Mouse (Mus musculus) cerebellum, adult 2 months (tissue): ENCODE measurements at regions not wholly inside any gene's neighbourhood (a gene's known extent, or its start where the extent isn't known, plus 50 kb on each side); places are given as distances from the start of the nearest gene placed in this dataset.
A peak's percentile ranks its signal among the peaks of the same experiment; 100 is the strongest.

Experiments used
- DNase-seq, 2 experiments: peaks; one replicate each; pipeline ENCODE4 v3.0.0; 2021
- H3K27ac ChIP-seq: fragments of 200-500 bp; 2 replicates; pipeline ENCODE4 v1.5.1; 2012; ENCODE audit warnings: low read length, control low read depth, inconsistent platforms; ENCODE audit not compliant: insufficient read depth
- H3K27me3 ChIP-seq: fragments of 200-500 bp; 2 replicates; pipeline ENCODE4 v1.6.1; 2012; ENCODE audit warnings: inconsistent platforms, mild to moderate bottlenecking, low read length, moderate library complexity; ENCODE audit not compliant: control insufficient read depth, insufficient read depth
- H3K4me1 ChIP-seq: fragments of 200-500 bp; 2 replicates; pipeline ENCODE4 v1.6.1; 2011; ENCODE audit warnings: low read length; ENCODE audit not compliant: control insufficient read depth, insufficient read depth
- H3K4me3 ChIP-seq: fragments of 200-500 bp; replicated peaks from 2 replicates; pipeline ENCODE3; 2011; ENCODE audit warnings: mild to moderate bottlenecking, low read depth, low read length, control low read depth; ENCODE audit not compliant: insufficient read depth
- CTCF ChIP-seq: fragments of 200-500 bp; IDR thresholded peaks from 2 replicates; pipeline ENCODE4 v1.5.1; 2011; ENCODE audit warnings: low read depth, mild to moderate bottlenecking, control low read depth, low read length, moderate library complexity, borderline replicate concordance; ENCODE audit not compliant: insufficient read depth
- POLR2A ChIP-seq: fragments of 200-500 bp; IDR thresholded peaks from 2 replicates; pipeline ENCODE4 v1.6.1; 2011; ENCODE audit warnings: low read length, control low read depth, borderline replicate concordance; ENCODE audit not compliant: insufficient read depth
- WGBS: fragments of 180-500 bp; shearing (Covaris S2); methylation state at CpG from one replicate; pipeline ENCODE4 v1.1.7; 2018; 5-methylcytosine and 5-hydroxymethylcytosine counted together

DNA sequence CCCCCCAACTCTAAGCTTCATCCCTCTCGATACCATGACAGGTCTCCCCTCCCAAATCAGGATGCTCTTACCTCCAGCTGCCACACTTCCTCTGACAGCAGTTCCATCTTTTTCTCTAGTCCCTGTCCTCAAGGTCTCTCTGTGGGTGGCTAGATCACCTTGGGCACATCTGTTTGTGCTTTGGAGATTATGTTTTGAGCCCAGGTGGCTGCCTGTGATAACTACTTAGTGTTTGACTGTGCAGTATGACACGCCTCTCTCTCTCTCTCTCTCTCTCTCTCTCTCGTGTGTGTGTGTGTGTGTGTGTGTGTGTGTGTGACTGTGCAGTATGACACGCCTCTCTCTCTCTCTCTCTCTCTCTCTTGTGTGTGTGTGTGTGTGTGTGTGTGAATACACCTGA is 82.3 kb downstream of the Hif1an start:
- WGBS, result 45% methylated on average over 3 of the region's 4 CpGs
- H3K27ac ChIP-seq, result no peak overlapping the region
- TF ChIP-seq POLR2A, result no peak
- no peak for TF ChIP-seq CTCF

DNA sequence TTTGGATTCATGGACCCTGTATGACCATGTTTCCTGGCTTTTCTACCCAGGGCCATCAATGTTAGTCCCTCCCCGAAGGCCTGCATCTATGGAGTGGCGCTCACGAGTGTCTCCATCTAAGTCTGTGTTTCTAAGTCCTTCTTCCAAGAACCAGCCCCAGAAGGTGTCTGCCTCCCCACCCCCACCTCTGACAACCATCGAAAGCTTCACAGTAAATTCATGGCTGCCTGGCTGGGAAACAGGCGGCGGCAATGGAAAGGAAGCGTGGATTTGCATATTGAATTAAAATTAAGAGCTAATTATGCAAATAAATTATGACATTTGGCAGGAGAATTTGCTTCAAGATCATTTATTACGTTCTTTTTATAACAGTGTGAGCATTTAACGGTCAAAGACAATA is 83.9 kb downstream of the Hif1an start:
- DNase-seq, result no peak
- WGBS, result 54% methylated on average over 9 of the region's 9 CpGs
- H3K4me1 ChIP-seq, result no peaks in the 10 kb centered on the region
- no peak for TF ChIP-seq POLR2A
- H3K4me3 ChIP-seq, result no peak overlapping the region
- H3K27me3 ChIP-seq, result peaks cover 1% of the 10 kb centered on the region; the same call in 1 of the 2 replicates
- no peak overlapping the region for H3K27ac ChIP-seq

More for the DNA sequence above, 82.3 kb downstream of the Hif1an start:
- H3K4me1 ChIP-seq, result no peaks in the 10 kb centered on the region
- peaks cover 3% of the 10 kb centered on the region; the same call in 1 of the 2 replicates for H3K27me3 ChIP-seq
- no peak for DNase-seq
- H3K4me3 ChIP-seq, result no peak overlapping the region

DNA sequence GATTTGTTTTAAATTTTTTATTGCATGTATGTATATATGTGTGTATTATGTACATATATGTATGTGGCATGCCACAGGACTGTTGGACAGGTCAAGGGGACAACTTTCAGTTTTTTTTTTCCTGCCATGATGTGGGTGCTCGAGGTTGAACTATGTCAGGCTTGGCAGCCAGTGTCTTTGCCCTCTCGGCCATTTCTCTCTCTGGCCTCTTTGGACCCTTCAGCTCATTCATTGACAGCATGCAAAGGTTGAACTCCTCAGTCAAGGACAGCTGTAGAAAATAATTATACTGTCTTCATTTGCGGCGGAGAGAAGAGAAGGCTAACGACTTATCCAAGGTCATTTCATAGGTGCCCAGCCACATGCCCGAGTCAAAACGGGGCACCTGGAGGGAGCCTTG is 86.6 kb downstream of the Hif1an start:
- DNase-seq, result no peak

DNA sequence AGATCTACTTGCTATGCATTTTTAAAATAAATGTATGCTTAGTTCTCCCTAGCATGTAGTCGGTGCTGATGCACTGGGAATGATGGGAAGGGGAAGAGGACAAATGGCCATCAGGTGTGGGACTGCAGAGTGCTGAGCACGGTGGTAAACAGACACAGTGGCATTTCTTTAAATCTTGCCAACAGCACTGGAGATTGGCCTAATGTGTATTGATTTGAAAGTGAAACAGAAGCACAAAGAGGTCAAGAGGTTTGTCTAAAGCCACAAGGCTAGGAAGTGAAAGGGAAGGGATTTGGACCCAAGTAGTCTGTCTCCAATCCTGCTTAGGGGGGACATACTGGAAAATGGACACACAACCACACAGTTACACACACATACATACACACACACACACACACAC is 88.2 kb downstream of the Hif1an start:
- Histone ChIP-seq H3K27me3 (peaks cover 1% of the 10 kb centered on the region; the same call in 1 of the 2 replicates), H3K4me1 (no peaks in the 10 kb centered on the region), H3K27ac (no peak overlapping the region), H3K4me3 (no peak overlapping the region)
- DNase-seq, result no peak
- TF ChIP-seq POLR2A (no peak), CTCF (no peak)
- WGBS, result 34% methylated on average over 2 of the region's 2 CpGs

More for the DNA sequence above, 86.6 kb downstream of the Hif1an start:
- peaks cover 1% of the 10 kb centered on the region; the same call in 1 of the 2 replicates for H3K27me3 ChIP-seq
- H3K4me1 ChIP-seq, result no peaks in the 10 kb centered on the region
- 68% methylated on average over 7 of the region's 7 CpGs for WGBS
- TF ChIP-seq POLR2A, result no peak
- no peak for TF ChIP-seq CTCF
- H3K4me3 ChIP-seq, result no peak overlapping the region
- H3K27ac ChIP-seq, result no peak overlapping the region

DNA sequence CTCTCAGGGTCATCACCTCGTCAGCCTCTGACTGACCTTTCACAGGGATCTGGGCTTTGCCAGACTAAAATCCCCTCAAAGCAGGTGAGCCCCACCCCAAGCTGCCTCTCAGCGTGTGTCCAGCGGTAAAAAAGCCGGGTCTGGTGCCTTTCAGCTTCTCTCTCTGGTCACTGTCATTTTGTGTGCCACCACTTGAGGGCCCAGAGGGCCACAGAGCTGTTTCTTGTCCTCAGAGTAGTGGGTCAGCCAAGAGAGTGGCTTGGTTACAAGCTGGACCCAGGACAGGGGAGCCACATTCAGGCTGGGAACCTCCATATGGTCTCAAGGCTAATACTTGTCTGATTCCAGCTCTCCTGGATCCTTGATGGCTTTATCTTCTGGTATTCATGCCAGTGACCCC is 89.0 kb downstream of the Hif1an start:
- no peaks in the 10 kb centered on the region for H3K4me1 ChIP-seq
- H3K27me3 ChIP-seq, result peaks cover 1% of the 10 kb centered on the region; the same call in 1 of the 2 replicates
- no peak overlapping the region for H3K27ac ChIP-seq
- TF ChIP-seq CTCF (peak; percentile 21; the same call in 1 of the 2 replicates), POLR2A (no peak)
- WGBS, result 2% methylated on average over 4 of the region's 4 CpGs
- DNase-seq, result peak in 1 of 2 experiments; percentile 18
- H3K4me3 ChIP-seq, result no peak overlapping the region

DNA sequence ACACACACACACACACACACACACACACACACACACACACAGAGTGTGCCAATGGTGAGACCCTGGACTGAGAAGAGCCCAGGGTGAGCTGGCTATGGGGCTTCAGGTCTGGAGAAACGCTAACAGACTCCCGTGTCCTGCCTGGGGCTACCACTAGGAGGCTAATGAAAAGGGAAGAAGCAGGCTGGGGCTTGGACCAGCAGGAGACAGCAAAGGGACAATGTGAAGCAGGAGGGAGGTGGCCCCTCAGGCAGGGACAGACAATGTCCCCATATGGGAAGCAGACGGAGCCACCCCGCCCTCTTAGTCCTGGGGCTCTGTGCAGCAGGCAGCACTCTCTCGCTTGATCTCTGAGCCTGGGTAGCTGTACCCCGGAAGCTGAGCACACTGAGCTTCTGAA is 93.1 kb downstream of the Hif1an start:
- DNase-seq, result peak; percentile 14 to 15
- WGBS, result under 1% methylated on average over 6 of the region's 6 CpGs
- Histone ChIP-seq H3K4me1 (no peaks in the 10 kb centered on the region), H3K27me3 (no peaks in the 10 kb centered on the region; the same call in 1 of the 2 replicates), H3K27ac (no peak overlapping the region), H3K4me3 (no peak overlapping the region)
- TF ChIP-seq CTCF, result peak; percentile 37; the same call in 1 of the 2 replicates
- no peak for TF ChIP-seq POLR2A

DNA sequence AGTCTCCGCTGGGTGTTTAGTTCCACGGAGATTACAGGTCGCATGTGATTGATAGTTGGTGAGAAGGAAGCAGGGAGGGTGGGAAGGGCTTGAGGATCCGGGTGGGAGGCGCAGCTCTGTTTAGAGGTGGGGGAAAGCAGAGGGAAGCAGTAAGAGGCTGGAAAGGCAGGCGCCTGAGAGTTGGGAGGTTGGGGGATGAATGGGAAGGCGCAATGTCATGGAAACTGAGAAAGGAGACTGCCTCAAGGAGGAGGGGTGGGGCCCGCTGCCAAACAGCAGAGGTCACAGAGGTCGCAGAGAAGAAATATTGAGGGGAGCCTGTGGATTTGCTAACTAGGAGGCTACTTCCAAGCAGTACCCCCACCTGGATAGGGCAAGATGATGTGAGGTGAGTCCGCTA is 96.5 kb upstream of the Pax2 start:
- TF ChIP-seq CTCF, result no peak
- TF ChIP-seq POLR2A, result no peak
- no peak for DNase-seq
- no peaks in the 10 kb centered on the region for H3K4me1 ChIP-seq
- 24% methylated on average over 10 of the region's 10 CpGs for WGBS
- no peaks in the 10 kb centered on the region; the same call in 1 of the 2 replicates for H3K27me3 ChIP-seq
- H3K27ac ChIP-seq, result no peak overlapping the region
- H3K4me3 ChIP-seq, result no peak overlapping the region

DNA sequence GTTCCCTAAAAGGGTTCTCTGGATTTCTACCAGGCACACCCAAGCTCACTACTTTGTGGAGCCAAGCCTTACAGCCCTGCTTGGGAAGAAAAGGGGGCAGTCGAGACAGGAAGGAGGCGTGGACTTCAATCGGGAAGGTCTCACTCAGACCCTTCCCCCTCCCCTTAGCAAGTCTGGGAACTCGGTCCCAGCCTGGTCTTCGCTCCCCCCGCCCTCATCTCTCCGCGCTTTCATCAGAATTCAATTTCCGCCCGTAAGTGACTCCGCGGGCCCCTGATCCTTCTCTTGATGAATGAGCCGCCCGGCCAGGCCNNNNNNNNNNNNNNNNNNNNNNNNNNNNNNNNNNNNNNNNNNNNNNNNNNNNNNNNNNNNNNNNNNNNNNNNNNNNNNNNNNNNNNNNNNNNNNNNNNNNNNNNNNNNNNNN is 86.3 kb upstream of the Pax2 start:
- H3K4me3 ChIP-seq, result no peak overlapping the region
- WGBS, result under 1% methylated on average over 14 of the region's 14 CpGs
- no peak overlapping the region for H3K27ac ChIP-seq
- DNase-seq, result no peak
- H3K27me3 ChIP-seq, result peaks cover 8% of the 10 kb centered on the region; the same call in 1 of the 2 replicates
- 0 out of 2 replicates have a peak, but pooled peaks cover 4% of the 10 kb centered on the region for H3K4me1 ChIP-seq
- TF ChIP-seq CTCF (no peak), POLR2A (no peak)
